Mouse (Mus musculus): ENCODE measurements around the gene Gm10944. TPM values are rescaled to one million over a fixed set of nuclear protein-coding genes. Genes with fewer than 3 reads are reported as not detected.

Gene Gm10944
- not detected in 2 replicates for polyA plus RNA-seq (2014; fragmentation: Nextera tagmentation; extraction: Ambion mirVana)

DNA sequence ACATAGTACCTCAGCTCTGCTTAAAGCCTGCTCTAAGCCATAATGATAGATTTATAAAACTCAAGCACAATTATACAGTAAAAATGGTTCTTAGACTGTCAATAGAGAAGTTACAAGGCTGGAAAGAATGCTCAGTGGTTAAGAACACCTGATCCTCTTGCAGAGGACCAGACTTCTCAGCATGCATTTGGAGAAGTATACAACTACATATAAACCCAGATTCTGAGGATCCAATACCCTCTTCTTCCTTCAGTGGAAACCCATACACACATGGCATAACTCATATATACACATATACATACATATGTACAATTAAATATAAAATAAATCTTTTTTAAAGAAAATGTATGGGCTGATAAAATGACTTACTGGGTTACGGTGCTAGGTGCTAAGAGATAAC is at the start of gene Gm10944:
Gene Gm10944, plus strand, starts transcription at position 301 of the 400 bp plus-strand sequence.
- ATAC-seq (ENCODE audit: insufficient read depth, low FRiP score, low TSS enrichment) (no peak), DNase-seq (ENCODE audit: low spot score) (no peak)
- Histone ChIP-seq H3K27me3 (ENCODE audit: control insufficient read depth, insufficient read depth, low read length) (no peaks in the 10 kb centered on the region), H3K4me3 (ENCODE audit: low read depth, low read length) (no peak within 1 kb of the TSS), H3K27ac (ENCODE audit: low read depth, low read length) (no peak within 1 kb of the TSS), H3K36me3 (ENCODE audit: control insufficient read depth, insufficient read depth, low read length) (no peaks in the 10 kb centered on the region), H3K4me1 (ENCODE audit: control insufficient read depth, insufficient read depth, low read length) (no peaks in the 10 kb centered on the region), H3K9me3 (ENCODE audit: control insufficient read depth, low read length) (no peaks in the 10 kb centered on the region), H3K4me2 (ENCODE audit: low read depth) (no peak within 1 kb of the TSS), H3K9ac (ENCODE audit: low read length) (no peak within 1 kb of the TSS)
- 91% methylated on average over 1 of the region's 1 CpGs for WGBS

DNA sequence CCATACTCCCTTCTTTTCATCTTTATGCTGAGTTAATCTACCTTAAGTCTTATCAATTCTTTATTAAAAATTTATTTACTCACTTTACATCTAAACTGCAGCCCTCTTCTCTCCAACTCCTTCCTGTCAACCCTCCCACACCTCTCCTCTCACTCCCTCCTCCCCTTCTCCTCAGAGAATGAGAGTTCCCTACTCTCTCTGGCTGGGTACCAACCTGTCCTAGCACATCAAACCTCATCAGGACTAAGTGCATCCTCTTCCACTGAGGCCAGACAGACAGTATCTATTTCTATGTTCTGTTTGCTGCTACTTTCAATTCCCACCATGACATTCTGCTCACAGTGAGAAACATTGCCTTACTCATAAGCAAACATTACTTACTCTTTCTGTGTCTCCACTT is 25.2 kb upstream of the Gm10944 start:
- ATAC-seq (ENCODE audit: insufficient read depth, low FRiP score, low TSS enrichment) (no peak), DNase-seq (ENCODE audit: low spot score) (no peak)
- Histone ChIP-seq H3K9me3 (ENCODE audit: control insufficient read depth, low read length) (no peaks in the 10 kb centered on the region), H3K4me3 (ENCODE audit: low read depth, low read length) (no peak overlapping the region), H3K36me3 (ENCODE audit: control insufficient read depth, insufficient read depth, low read length) (no peaks in the 10 kb centered on the region), H3K27ac (ENCODE audit: low read depth, low read length) (no peak overlapping the region), H3K27me3 (ENCODE audit: control insufficient read depth, insufficient read depth, low read length) (no peaks in the 10 kb centered on the region), H3K9ac (ENCODE audit: low read length) (no peak overlapping the region), H3K4me1 (ENCODE audit: control insufficient read depth, insufficient read depth, low read length) (no peaks in the 10 kb centered on the region), H3K4me2 (ENCODE audit: low read depth) (no peak overlapping the region)

DNA sequence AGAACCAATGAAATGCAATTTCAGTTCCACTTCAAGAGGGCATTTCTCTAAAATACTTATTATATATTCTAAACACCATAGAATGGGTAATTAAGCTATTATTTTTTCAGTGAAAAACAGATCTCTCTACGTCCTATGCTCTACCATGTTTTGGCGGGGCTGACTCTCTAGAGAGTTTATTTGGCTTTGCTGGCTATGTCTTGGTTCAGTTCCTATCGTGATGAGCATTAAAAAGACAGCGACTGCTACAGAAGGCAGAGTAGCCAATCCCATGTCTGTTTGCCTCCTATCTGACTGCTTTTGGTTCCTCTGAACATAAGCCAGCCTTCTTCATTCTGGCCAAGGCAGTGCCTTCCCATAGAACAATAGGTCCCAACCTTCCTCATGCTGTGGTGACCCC is 24.5 kb upstream of the Gm10944 start:
- H3K27me3 ChIP-seq (ENCODE audit: control insufficient read depth, insufficient read depth, low read length) = no peaks in the 10 kb centered on the region
- H3K4me1 ChIP-seq (ENCODE audit: control insufficient read depth, insufficient read depth, low read length) = no peaks in the 10 kb centered on the region
- H3K4me3 ChIP-seq (ENCODE audit: low read depth, low read length) = no peak overlapping the region
- ATAC-seq (ENCODE audit: insufficient read depth, low FRiP score, low TSS enrichment) = no peak
- no peak overlapping the region for H3K4me2 ChIP-seq (ENCODE audit: low read depth)
- no peak overlapping the region for H3K27ac ChIP-seq (ENCODE audit: low read depth, low read length)
- no peaks in the 10 kb centered on the region for H3K36me3 ChIP-seq (ENCODE audit: control insufficient read depth, insufficient read depth, low read length)
- H3K9me3 ChIP-seq (ENCODE audit: control insufficient read depth, low read length) = no peaks in the 10 kb centered on the region
- WGBS = 87% methylated on average over 4 of the region's 4 CpGs
- H3K9ac ChIP-seq (ENCODE audit: low read length) = no peak overlapping the region
- DNase-seq (ENCODE audit: low spot score) = no peak

DNA sequence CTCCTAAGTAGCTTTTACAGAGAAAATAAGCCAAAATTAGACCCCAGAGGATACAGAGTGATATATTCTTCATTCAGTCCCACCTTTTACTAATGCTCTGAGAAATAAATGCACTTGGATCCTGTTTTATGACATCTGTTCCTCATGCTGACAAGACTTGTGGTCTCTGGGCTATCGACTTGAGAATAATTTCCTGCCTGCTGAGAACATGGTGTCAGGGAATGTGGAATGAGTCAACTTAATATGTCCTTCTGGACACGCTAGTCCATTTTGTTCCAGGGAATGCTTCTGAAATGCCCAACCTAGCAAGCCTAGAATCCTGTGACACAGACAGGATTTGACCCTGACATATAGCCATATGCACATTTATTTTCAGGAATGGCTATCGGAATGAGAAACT is 22.0 kb upstream of the Gm10944 start:
- ATAC-seq (ENCODE audit: insufficient read depth, low FRiP score, low TSS enrichment) (no peak), DNase-seq (ENCODE audit: low spot score) (no peak)
- H3K9me3 ChIP-seq (ENCODE audit: control insufficient read depth, low read length) = no peaks in the 10 kb centered on the region
- H3K9ac ChIP-seq (ENCODE audit: low read length) = no peak overlapping the region
- H3K27ac ChIP-seq (ENCODE audit: low read depth, low read length) = no peak overlapping the region
- no peaks in the 10 kb centered on the region for H3K27me3 ChIP-seq (ENCODE audit: control insufficient read depth, insufficient read depth, low read length)
- H3K36me3 ChIP-seq (ENCODE audit: control insufficient read depth, insufficient read depth, low read length) = no peaks in the 10 kb centered on the region
- WGBS = 79% methylated on average over 3 of the region's 3 CpGs
- no peak overlapping the region for H3K4me2 ChIP-seq (ENCODE audit: low read depth)
- no peak overlapping the region for H3K4me3 ChIP-seq (ENCODE audit: low read depth, low read length)
- H3K4me1 ChIP-seq (ENCODE audit: control insufficient read depth, insufficient read depth, low read length) = no peaks in the 10 kb centered on the region

DNA sequence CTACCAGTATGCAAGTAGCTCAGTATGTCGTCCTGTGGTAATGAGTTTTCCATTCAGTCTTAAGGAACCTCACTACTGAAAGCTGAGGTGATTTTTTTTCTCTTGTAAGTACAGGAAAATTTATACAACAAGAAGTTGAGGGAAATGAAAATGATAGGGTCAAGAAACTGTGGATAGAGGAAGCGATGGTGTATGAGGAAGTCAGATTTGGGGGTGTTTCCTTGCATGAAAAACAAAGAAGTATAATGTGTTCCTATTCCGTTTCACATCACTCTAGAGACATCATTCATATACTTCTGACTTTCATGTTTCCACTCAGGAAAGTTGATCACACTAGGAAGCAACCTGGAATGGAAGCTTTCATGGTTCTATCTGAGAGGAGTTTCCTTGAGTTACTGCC is 21.2 kb upstream of the Gm10944 start:
- no peaks in the 10 kb centered on the region for H3K4me1 ChIP-seq (ENCODE audit: control insufficient read depth, insufficient read depth, low read length)
- no peak for ATAC-seq (ENCODE audit: insufficient read depth, low FRiP score, low TSS enrichment)
- no peak overlapping the region for H3K4me3 ChIP-seq (ENCODE audit: low read depth, low read length)
- no peaks in the 10 kb centered on the region for H3K36me3 ChIP-seq (ENCODE audit: control insufficient read depth, insufficient read depth, low read length)
- DNase-seq (ENCODE audit: low spot score) = no peak
- H3K4me2 ChIP-seq (ENCODE audit: low read depth) = no peak overlapping the region
- no peaks in the 10 kb centered on the region for H3K27me3 ChIP-seq (ENCODE audit: control insufficient read depth, insufficient read depth, low read length)
- H3K9me3 ChIP-seq (ENCODE audit: control insufficient read depth, low read length) = no peaks in the 10 kb centered on the region
- 77% methylated on average over 3 of the region's 3 CpGs for WGBS
- H3K27ac ChIP-seq (ENCODE audit: low read depth, low read length) = no peak overlapping the region
- H3K9ac ChIP-seq (ENCODE audit: low read length) = no peak overlapping the region

DNA sequence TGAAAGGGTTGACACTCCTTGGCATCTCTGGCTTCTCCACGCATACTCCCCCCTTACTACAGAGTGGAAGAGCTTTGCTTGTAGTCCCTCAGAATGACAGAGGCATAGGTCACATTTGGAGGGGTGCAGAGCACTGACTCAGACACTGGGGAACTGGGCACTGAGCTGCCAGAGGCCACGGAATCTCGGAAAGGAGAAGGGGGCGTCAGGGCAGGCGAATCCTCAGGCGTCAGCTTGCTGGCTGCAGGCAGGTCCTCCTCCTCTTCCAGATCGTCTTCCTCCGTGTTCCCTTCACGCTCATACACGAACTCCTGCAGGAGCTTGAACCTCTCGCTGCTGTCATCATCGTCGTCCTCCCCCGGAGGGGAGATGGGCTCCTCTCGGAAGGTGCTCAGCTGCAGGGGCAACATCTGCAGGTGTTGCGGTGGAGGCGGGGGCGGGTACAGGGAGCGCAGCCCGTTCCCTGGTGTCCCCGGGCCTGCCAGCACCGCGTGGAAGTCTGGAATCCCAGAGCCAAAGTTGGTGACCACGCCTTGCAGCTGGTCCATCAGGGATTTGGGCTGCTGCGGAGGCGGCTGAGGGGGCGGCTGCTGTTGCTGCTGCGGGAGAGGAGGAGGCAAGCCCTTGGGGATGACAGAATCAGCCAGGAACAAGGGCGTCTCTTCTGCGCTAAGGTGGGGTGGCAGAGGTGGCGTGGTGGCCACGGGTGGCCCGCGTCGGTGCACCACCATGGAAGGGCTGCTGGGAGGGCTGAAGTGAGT is 7.9 kb downstream of the Gm10944 start:
- no peak overlapping the region for H3K27ac ChIP-seq (ENCODE audit: low read depth, low read length)
- ATAC-seq (ENCODE audit: insufficient read depth, low FRiP score, low TSS enrichment) = peak; percentile 60
- whole genome bisulfite sequencing = 4% methylated on average over 35 of the region's 35 CpGs
- H3K36me3 ChIP-seq (ENCODE audit: control insufficient read depth, insufficient read depth, low read length) = no peaks in the 10 kb centered on the region
- no peaks in the 10 kb centered on the region for H3K9me3 ChIP-seq (ENCODE audit: control insufficient read depth, low read length)
- peak; percentile 42 for DNase-seq (ENCODE audit: low spot score)
- H3K27me3 ChIP-seq (ENCODE audit: control insufficient read depth, insufficient read depth, low read length) = 0 out of 2 replicates have a peak, but pooled peaks cover 2% of the 10 kb centered on the region
- peak overlapping the region; percentile 89 for H3K4me2 ChIP-seq (ENCODE audit: low read depth)
- no peaks in the 10 kb centered on the region for H3K4me1 ChIP-seq (ENCODE audit: control insufficient read depth, insufficient read depth, low read length)
- H3K4me3 ChIP-seq (ENCODE audit: low read depth, low read length) = peak overlapping the region; percentile 38
- H3K9ac ChIP-seq (ENCODE audit: low read length) = peak overlapping the region; percentile 39; the same call in 1 of the 2 replicates

DNA sequence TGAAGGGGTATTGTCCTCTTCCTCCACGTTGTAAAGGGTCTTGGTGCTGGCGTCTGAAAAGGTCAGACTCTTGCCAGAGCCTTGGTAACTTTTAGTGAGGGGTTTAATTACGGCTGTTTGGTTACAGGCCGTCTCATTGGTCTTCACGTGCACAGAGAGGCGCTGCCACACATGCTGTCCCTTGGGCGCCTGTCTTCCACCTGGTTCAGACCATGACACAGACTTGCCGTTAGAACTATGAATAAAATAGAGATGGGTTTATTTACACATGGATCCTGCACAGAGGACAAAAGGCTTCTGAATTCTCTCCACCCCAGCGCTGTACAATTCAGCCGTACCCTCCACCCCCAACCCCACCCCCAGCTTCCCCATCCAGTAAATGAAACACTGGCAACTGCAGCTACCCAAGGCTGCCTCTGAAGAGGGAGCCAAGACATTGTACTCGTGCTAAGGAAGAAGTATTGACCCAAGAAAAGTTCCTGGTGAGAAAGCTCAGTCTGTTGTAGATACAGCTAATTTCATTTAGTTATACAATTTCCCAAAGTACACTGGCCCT is 8.6 kb downstream of the Gm10944 start:
- ATAC-seq (ENCODE audit: insufficient read depth, low FRiP score, low TSS enrichment) (peak; percentile 32), DNase-seq (ENCODE audit: low spot score) (peak; percentile 10)
- no peak overlapping the region for H3K27ac ChIP-seq (ENCODE audit: low read depth, low read length)
- no peaks in the 10 kb centered on the region for H3K36me3 ChIP-seq (ENCODE audit: control insufficient read depth, insufficient read depth, low read length)
- peak overlapping the region; percentile 39; the same call in 1 of the 2 replicates for H3K9ac ChIP-seq (ENCODE audit: low read length)
- H3K4me3 ChIP-seq (ENCODE audit: low read depth, low read length) = peak overlapping the region; percentile 38
- 0 out of 2 replicates have a peak, but pooled peaks cover 2% of the 10 kb centered on the region for H3K27me3 ChIP-seq (ENCODE audit: control insufficient read depth, insufficient read depth, low read length)
- 12% methylated on average over 11 of the region's 11 CpGs for WGBS
- H3K4me2 ChIP-seq (ENCODE audit: low read depth) = peak overlapping the region; percentile 89
- no peaks in the 10 kb centered on the region for H3K9me3 ChIP-seq (ENCODE audit: control insufficient read depth, low read length)
- H3K4me1 ChIP-seq (ENCODE audit: control insufficient read depth, insufficient read depth, low read length) = no peaks in the 10 kb centered on the region

DNA sequence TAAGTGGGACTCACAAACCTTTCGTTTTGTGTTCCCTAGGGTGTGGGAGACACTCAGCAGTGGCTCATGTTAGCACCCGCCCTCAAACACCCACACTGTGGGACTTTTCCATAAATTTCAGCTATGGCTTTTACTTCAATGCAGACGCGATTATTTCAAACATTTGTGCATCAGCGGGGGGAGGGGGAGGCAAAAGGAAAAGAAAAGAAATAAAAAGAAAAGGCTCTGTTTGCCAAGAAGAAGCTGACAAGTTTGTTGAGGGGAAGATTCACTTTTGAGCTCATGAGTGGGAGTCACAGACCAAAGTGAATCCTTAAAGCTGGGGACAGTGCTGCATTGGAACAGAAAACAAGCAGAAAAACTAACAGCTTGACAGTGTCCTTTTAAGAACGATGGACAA is 16.3 kb downstream of the Gm10944 start:
- WGBS = 89% methylated on average over 6 of the region's 6 CpGs
- Histone ChIP-seq H3K36me3 (ENCODE audit: control insufficient read depth, insufficient read depth, low read length) (no peaks in the 10 kb centered on the region), H3K9ac (ENCODE audit: low read length) (no peak overlapping the region), H3K27ac (ENCODE audit: low read depth, low read length) (no peak overlapping the region), H3K27me3 (ENCODE audit: control insufficient read depth, insufficient read depth, low read length) (no peaks in the 10 kb centered on the region), H3K4me2 (ENCODE audit: low read depth) (no peak overlapping the region), H3K4me1 (ENCODE audit: control insufficient read depth, insufficient read depth, low read length) (no peaks in the 10 kb centered on the region), H3K9me3 (ENCODE audit: control insufficient read depth, low read length) (no peaks in the 10 kb centered on the region), H3K4me3 (ENCODE audit: low read depth, low read length) (no peak overlapping the region)
- ATAC-seq (ENCODE audit: insufficient read depth, low FRiP score, low TSS enrichment) (no peak), DNase-seq (ENCODE audit: low spot score) (no peak)

DNA sequence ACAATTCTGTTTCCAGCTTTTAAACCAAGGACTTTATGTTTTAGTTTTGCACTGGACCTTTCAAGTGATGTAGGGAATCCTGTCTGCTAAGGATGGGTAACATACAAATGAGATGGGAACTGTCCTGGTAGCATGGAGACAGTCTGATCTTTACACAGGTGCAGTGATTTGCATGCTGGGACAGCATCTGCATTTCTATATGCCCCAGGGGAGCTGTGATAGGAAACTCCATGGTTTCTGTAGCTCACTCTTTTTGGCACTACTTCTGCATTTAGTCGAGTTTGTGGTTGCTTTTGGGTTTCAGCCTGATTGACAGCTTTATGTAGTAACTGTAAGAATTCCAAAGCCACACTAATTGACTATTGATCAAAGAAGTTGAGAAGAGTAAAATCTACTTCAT is 19.8 kb downstream of the Gm10944 start:
- H3K4me3 ChIP-seq (ENCODE audit: low read depth, low read length) = no peak overlapping the region
- no peaks in the 10 kb centered on the region for H3K9me3 ChIP-seq (ENCODE audit: control insufficient read depth, low read length)
- H3K36me3 ChIP-seq (ENCODE audit: control insufficient read depth, insufficient read depth, low read length) = no peaks in the 10 kb centered on the region
- H3K4me1 ChIP-seq (ENCODE audit: control insufficient read depth, insufficient read depth, low read length) = no peaks in the 10 kb centered on the region
- H3K4me2 ChIP-seq (ENCODE audit: low read depth) = no peak overlapping the region
- no peak for ATAC-seq (ENCODE audit: insufficient read depth, low FRiP score, low TSS enrichment)
- no peak overlapping the region for H3K27ac ChIP-seq (ENCODE audit: low read depth, low read length)
- 77% methylated on average over 1 of the region's 1 CpGs for WGBS
- no peak overlapping the region for H3K9ac ChIP-seq (ENCODE audit: low read length)
- no peak for DNase-seq (ENCODE audit: low spot score)
- no peaks in the 10 kb centered on the region for H3K27me3 ChIP-seq (ENCODE audit: control insufficient read depth, insufficient read depth, low read length)

Data from neural tube, embryonic 11.5 days (tissue).